Mouse (Mus musculus) heart, adult 18-20 months (tissue): ENCODE data around the gene Pdpn. TPM values are rescaled to one million over a fixed set of nuclear protein-coding genes. Genes with fewer than 3 reads are reported as not detected.

Experiments used
- DNase-seq, 2 experiments: peaks; one replicate each; pipeline ENCODE4 v3.0.0; 2021 to 2022; ENCODE audit warnings: mixed read lengths in 1 of 2
- total RNA-seq, 2 experiments: library from RNA; stranded (reverse); gene quantifications; 2 replicates each; pipeline ENCODE4 v1.2.3; 2021

The Pdpn gene
- total RNA-seq, 2 experiments from 2014 or later, result 4.5 to 7.9 TPM

- DNase-seq, result peak in 1 of 2 experiments; percentile 4
Measured at GRCm38 (mm10) chr4:143239117-143239516, 60.2 kb downstream of the Pdpn start.

- peak; percentile 27 to 77 for DNase-seq
Measured at GRCm38 (mm10) chr4:143238241-143239031, 60.9 kb downstream of the Pdpn start.

GRCm38 (mm10) chr4:143231790-143232422 is 67.5 kb downstream of the Pdpn start:
- no peak for DNase-seq

- no peak for DNase-seq
Measured at GRCm38 (mm10) chr4:143231110-143231509, 68.3 kb downstream of the Pdpn start.

GRCm38 (mm10) chr4:143227976-143228375 is 71.4 kb downstream of the Pdpn start:
- DNase-seq, result no peak

GRCm38 (mm10) chr4:143225886-143226285 is 73.5 kb downstream of the Pdpn start:
- DNase-seq, result no peak

- no peak for DNase-seq
Measured at GRCm38 (mm10) chr4:143219316-143219751, 80.0 kb downstream of the Pdpn start.

- no peak for DNase-seq
Measured at GRCm38 (mm10) chr4:143218858-143219257, 80.5 kb downstream of the Pdpn start.

Other genes with a start within 250 kb of the Pdpn start
- gene Prdm2, start 86.6 kb downstream of the Pdpn start, total RNA-seq, result 10 to 100 TPM; 20.8 to 22.7 TPM
- not detected for gene Lrrc38, start 50.2 kb upstream of the Pdpn start, total RNA-seq
- gene Pramel1, start 94.9 kb upstream of the Pdpn start, total RNA-seq, result not detected
- gene Pramef8, start 112.9 kb upstream of the Pdpn start, total RNA-seq, result 1 to 10 TPM; 8.7 to 9.0 TPM
- not detected for gene Oog4, start 150.8 kb upstream of the Pdpn start, total RNA-seq
- gene Gm13043, start 211.8 kb upstream of the Pdpn start, total RNA-seq, result not detected
- gene Gm13040, start 236.4 kb upstream of the Pdpn start, total RNA-seq, result not detected